Mouse (Mus musculus) limb, embryonic 14.5 days (tissue): Measurements from ENCODE around the gene Dnmt1. TPM values are rescaled to one million over a fixed set of nuclear protein-coding genes. Genes with fewer than 3 reads are reported as not detected.

Experiments
- ATAC-seq: fragments of 200-750 bp; cut with Nextera tagmentation; 2 replicates; pipeline ENCODE4 v1.8.0; 2017; ENCODE audit warnings: low read depth, moderate number of reproducible peaks, moderate TSS enrichment; ENCODE audit not compliant: low FRiP score
- DNase-seq: peaks from one replicate; pipeline ENCODE4 v3.0.0-alpha.2; 2015; ENCODE audit warnings: low spot score
- H3K27ac ChIP-seq: fragments of 300-500 bp; sonication (generic); replicated peaks from 2 replicates; pipeline ENCODE4 v1.5.1; 2014; ENCODE audit warnings: low read depth, mild to moderate bottlenecking, low read length, moderate library complexity, mixed read lengths
- H3K27me3 ChIP-seq: fragments of 300-500 bp; sonication (generic); 2 replicates; pipeline ENCODE4 v1.6.1; 2014; ENCODE audit warnings: low read length, mixed read lengths; ENCODE audit not compliant: control insufficient read depth, insufficient read depth
- H3K36me3 ChIP-seq: fragments of 300-500 bp; sonication (generic); 2 replicates; pipeline ENCODE4 v1.6.1; 2014; ENCODE audit warnings: mild to moderate bottlenecking, low read length, moderate library complexity, mixed read lengths; ENCODE audit not compliant: control insufficient read depth, insufficient read depth
- H3K4me1 ChIP-seq: fragments of 300-500 bp; sonication (generic); 2 replicates; pipeline ENCODE4 v1.6.1; 2014; ENCODE audit warnings: antibody characterized with exemption, low read length, mixed read lengths; ENCODE audit not compliant: control insufficient read depth, insufficient read depth
- H3K4me2 ChIP-seq: fragments of 300-500 bp; sonication (generic); replicated peaks from 2 replicates; pipeline ENCODE4 v1.6.1; 2014; ENCODE audit warnings: low read depth, mild to moderate bottlenecking, low read length, moderate library complexity; ENCODE audit not compliant: severe bottlenecking
- H3K4me3 ChIP-seq: fragments of 300-500 bp; sonication (generic); replicated peaks from 2 replicates; pipeline ENCODE4 v1.5.1; 2014; ENCODE audit warnings: low read length
- H3K9ac ChIP-seq: fragments of 300-500 bp; sonication (generic); 2 replicates; pipeline ENCODE4 v1.6.1; 2014; ENCODE audit warnings: mild to moderate bottlenecking, low read depth, low read length, moderate library complexity; ENCODE audit not compliant: severe bottlenecking
- H3K9me3 ChIP-seq: fragments of 300-500 bp; sonication (generic); 2 replicates; pipeline ENCODE4 v1.6.1; 2016; ENCODE audit warnings: low read length; ENCODE audit not compliant: control insufficient read depth
- POLR2A ChIP-seq: fragments of 200-500 bp; IDR thresholded peaks from 2 replicates; pipeline ENCODE4 v1.8.0; 2012; ENCODE audit warnings: inconsistent platforms, mild to moderate bottlenecking, moderate library complexity, borderline replicate concordance; ENCODE audit not compliant: insufficient read depth, insufficient read length; ENCODE audit errors: extremely low read depth
- WGBS: fragments of 180-500 bp; shearing (Covaris S2); extraction: QIAGEN DNeasy Blood & Tissue Kit; methylation state at CpG from one replicate; pipeline ENCODE4 v1.1.7; 2014; 5-methylcytosine and 5-hydroxymethylcytosine counted together
- polyA plus RNA-seq, 2 experiments: library from polyadenylated mRNA; depleted of rRNA in 1 of 2; stranded (reverse) in 1 of 2; unstranded in 1 of 2; fragments of >200 nt; fragmentation: Nextera tagmentation in 1 of 2; extraction: Ambion mirVana in 1 of 2; gene quantifications; 2 replicates each; pipeline versions ENCODE4 v1.2.1 to v1.2.3; 2012 to 2014

The Dnmt1 gene
- polyA plus RNA-seq, 2 experiments = 62.0 to 115 TPM

DNA sequence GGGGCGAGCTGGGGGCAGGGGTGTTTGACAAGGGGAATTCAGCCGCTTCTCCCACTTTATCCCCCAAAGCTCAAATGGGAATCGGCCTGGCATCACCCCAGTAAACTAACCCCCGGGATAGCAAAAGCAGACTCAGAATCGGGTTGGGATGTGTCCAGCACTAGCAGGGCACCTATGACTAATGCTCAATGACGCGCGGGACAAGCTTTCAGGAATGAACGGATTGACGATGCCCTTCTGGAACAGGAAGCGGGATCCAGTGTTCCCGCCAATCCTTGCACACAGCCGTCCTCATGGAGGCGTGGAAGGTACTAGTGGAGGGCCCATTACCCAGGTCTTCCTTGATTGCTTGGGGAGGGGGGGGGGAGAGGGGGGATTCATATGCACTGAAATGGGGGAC, 8.2 kb downstream of the Dnmt1 start:
- peak overlapping the region; percentile 70 for H3K9ac ChIP-seq
- H3K36me3 ChIP-seq = peaks cover 11% of the 10 kb centered on the region
- DNase-seq (peak; percentile 38), ATAC-seq (no peak)
- H3K4me3 ChIP-seq = peak overlapping the region; percentile 83
- no peaks in the 10 kb centered on the region for H3K27me3 ChIP-seq
- peak overlapping the region; percentile 27; the same call in 1 of the 2 replicates for H3K27ac ChIP-seq
- H3K4me1 ChIP-seq = peaks cover 7% of the 10 kb centered on the region; the same call in 1 of the 2 replicates
- WGBS = 13% methylated on average over 14 of the region's 14 CpGs
- H3K9me3 ChIP-seq = no peaks in the 10 kb centered on the region
- H3K4me2 ChIP-seq = peak overlapping the region; percentile 66
- TF ChIP-seq POLR2A = no peak

DNA sequence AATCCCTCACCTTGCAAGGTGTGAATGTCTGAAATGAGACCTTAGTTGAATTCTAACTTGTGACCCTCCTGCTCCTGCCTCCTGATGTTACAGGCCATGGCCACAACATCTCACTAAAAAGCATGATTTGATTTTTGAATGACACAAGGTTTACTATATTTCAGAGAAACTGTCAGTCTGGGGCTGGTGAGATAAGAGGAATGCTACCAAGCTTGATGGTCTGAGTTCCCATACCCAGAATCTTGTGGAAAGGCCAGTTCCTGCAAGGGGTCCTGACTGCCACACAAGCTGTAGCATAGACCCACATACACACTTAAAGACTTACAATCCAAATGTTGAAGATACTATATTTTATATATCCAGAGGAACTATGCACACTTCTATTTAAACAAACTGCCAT, 9.3 kb downstream of the Dnmt1 start:
- Histone ChIP-seq H3K4me1 (peaks cover 7% of the 10 kb centered on the region; the same call in 1 of the 2 replicates), H3K27me3 (no peaks in the 10 kb centered on the region), H3K27ac (no peak overlapping the region), H3K36me3 (peaks cover 13% of the 10 kb centered on the region), H3K4me3 (no peak overlapping the region), H3K4me2 (peak overlapping the region; percentile 66; the same call in 1 of the 2 replicates), H3K9me3 (no peaks in the 10 kb centered on the region), H3K9ac (peak overlapping the region; percentile 70)
- DNase-seq (no peak), ATAC-seq (no peak)
- no peak for TF ChIP-seq POLR2A

DNA sequence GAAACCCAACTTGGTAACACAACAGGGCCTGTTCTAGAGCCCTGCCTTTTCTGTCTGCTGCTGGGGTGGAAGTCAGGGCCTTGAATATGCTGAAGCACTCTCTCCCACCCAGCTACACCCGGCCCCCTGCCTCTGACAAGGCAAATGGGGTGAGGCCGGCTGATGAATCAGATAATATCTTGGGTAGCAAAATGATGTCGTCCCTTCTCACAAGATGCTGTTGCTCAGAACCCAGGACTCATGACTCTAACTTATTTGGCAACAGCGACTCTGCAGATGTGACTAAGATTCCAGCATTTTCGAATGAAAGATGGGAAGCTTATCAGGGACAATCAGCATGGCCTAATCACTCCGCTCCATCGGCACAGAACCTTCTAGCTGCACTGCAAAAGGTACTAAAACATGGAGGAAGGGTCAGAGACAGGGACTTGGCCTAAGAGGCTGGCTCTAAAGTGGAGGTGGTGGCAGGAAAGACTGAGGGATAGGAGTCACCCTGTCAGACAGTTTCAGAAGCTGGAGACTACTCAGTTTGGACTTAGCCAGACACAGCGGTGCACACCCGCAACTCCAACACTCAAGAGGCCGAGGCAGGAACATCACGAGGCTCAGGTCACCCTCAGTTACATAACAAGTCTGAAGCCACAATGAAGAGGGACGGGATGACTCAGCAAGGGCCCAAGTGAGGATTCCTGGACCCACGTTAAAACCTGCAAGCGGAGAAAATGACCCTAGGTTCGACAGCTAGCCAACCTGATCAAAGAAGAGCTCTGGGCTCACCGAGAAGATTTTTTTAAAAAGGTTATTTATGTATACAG, 13.4 kb downstream of the Dnmt1 start:
- no peak overlapping the region for H3K4me3 ChIP-seq
- no peak overlapping the region for H3K27ac ChIP-seq
- H3K4me2 ChIP-seq = no peak overlapping the region
- no peak for ATAC-seq
- H3K4me1 ChIP-seq = peaks cover 18% of the 10 kb centered on the region
- TF ChIP-seq POLR2A = no peak
- 78% methylated on average over 16 of the region's 16 CpGs for WGBS
- H3K9me3 ChIP-seq = no peaks in the 10 kb centered on the region
- peaks cover 20% of the 10 kb centered on the region for H3K36me3 ChIP-seq
- no peak for DNase-seq
- no peaks in the 10 kb centered on the region for H3K27me3 ChIP-seq
- no peak overlapping the region for H3K9ac ChIP-seq

DNA sequence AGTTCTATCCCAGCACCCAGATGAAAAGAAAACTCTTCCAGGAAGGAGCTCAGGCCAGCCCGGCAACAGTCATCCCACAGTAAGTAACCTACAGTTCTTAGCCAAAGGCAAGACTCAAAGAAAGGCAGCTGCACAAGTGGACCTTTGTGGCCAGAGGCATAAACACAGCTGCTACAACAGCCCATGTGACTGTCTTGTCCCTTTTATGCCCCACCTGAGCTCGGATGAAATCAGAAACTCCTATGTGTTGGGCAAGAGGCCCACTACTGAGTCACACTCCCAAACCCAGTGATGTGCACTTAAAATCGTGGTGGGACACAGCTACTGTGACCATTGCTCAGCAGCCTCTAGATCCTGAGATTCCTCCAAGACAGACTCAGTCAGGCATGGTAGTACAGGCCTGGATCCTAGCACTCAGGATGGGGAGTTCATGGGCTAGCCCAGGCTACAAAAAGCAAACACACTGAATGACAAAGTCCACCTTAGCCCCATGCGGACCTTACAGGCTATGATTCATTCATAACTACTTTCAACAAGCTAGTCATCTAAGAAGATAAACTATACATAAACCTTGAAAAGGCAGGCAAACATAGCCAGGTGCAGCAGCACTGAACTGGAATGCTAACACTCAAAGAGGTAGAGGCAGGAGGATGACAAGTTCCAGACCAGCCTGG, 14.9 kb downstream of the Dnmt1 start:
- DNase-seq (peak; percentile 22), ATAC-seq (no peak)
- Histone ChIP-seq H3K9me3 (no peaks in the 10 kb centered on the region), H3K4me2 (no peak overlapping the region), H3K4me3 (no peak overlapping the region), H3K27me3 (no peaks in the 10 kb centered on the region), H3K27ac (no peak overlapping the region), H3K4me1 (peaks cover 13% of the 10 kb centered on the region; the same call in 1 of the 2 replicates), H3K9ac (no peak overlapping the region), H3K36me3 (peaks cover 35% of the 10 kb centered on the region)
- WGBS = 48% methylated on average over 4 of the region's 4 CpGs
- TF ChIP-seq POLR2A = no peak

DNA sequence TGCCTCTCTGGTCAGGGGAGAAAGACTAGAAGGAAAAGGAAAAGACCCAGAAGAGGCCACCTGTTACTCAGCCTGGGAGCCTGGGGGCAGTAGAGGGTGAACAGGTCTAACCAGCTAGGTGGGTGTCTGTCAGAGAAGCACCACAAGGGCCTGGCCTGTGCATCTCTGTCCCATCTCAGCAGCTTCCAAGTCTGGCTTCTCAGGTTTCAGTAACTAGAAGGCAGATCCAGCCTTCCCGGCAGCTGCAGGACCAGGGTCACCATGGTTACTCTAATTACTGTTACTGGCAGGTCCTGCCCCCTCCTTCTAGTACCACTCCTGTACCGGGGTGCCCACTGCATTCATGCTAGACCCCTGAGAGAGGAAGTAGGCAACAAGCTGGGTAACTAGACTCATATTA, 15.8 kb downstream of the Dnmt1 start:
- H3K27ac ChIP-seq = 0 out of 2 replicates have a peak overlapping the region, but pooled peaks have one; percentile 28
- peaks cover 13% of the 10 kb centered on the region; the same call in 1 of the 2 replicates for H3K4me1 ChIP-seq
- no peak overlapping the region for H3K4me2 ChIP-seq
- H3K9ac ChIP-seq = no peak overlapping the region
- H3K36me3 ChIP-seq = peaks cover 41% of the 10 kb centered on the region
- peak; percentile 32 for DNase-seq
- H3K4me3 ChIP-seq = no peak overlapping the region
- no peak for TF ChIP-seq POLR2A
- 4% methylated on average over 2 of the region's 2 CpGs for WGBS
- peak; percentile 51 for ATAC-seq
- H3K9me3 ChIP-seq = no peaks in the 10 kb centered on the region
- H3K27me3 ChIP-seq = no peaks in the 10 kb centered on the region
